Mouse (Mus musculus): ENCODE data around the gene Gm10591.
"Not testable (repeated sequence)": the region's sequence is repeated elsewhere in the genome, so short reads cannot be mapped to it uniquely, and the experiment has no call there.

The Gm10591 gene

GRCm38 (mm10) chr4:42611895-42612294, at the start of gene Gm10591:
TSS of gene Gm10591 (plus strand) at chr4:42612195.
- not testable (repeated sequence) for DNase-seq

- not testable (repeated sequence) for DNase-seq
Measured at GRCm38 (mm10) chr4:42629419-42629818, 17.4 kb downstream of the Gm10591 start, which contains the start of gene Gm2564. TSS of gene Gm2564 (plus strand) at chr4:42629719.

GRCm38 (mm10) chr4:42654951-42655350, 43.0 kb downstream of the Gm10591 start, which contains the start of gene Ccl27b:
TSS of gene Ccl27b (plus strand) at chr4:42655251.
- not testable (repeated sequence) for DNase-seq

- DNase-seq = not testable (repeated sequence)
Measured at GRCm38 (mm10) chr4:42661793-42662192, 49.8 kb downstream of the Gm10591 start, which contains the start of gene Il11ra2. TSS of gene Il11ra2 (minus strand) at chr4:42661893.
